Mouse (Mus musculus) embryo, embryonic 11 days (tissue): ENCODE data around the gene Tpbgl.

ENCODE experiments used
- DNase-seq: peaks from one replicate; pipeline ENCODE4 v3.0.0-alpha.2; 2015

Gene Tpbgl

GRCm38 (mm10) chr7:99626376-99627270 is at the start of gene Tpbgl:
Gene Tpbgl (minus strand): TSS chr7:99627103.
- peak; percentile 64 for DNase-seq

DNA sequence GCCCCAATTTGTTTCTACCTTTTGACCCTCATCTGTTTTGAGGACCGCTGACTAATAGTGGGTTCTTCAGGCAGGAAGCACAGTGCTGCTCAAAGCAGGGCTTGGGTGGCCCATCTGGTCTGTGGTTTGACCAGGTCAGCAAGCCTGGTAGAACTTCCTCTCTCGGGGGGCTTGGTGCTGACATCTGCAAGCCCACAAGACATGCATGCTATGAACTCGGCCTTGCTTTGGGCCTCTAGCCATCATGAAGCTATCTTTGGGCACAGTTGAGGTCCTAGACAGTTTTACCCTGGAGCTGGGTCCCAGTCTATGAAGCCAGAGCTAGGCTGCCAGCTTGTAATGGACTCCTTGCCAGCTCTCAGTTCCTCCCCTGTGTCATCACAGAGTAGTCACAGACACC is 48.0 kb upstream of the Tpbgl start:
- no peak for DNase-seq

DNA sequence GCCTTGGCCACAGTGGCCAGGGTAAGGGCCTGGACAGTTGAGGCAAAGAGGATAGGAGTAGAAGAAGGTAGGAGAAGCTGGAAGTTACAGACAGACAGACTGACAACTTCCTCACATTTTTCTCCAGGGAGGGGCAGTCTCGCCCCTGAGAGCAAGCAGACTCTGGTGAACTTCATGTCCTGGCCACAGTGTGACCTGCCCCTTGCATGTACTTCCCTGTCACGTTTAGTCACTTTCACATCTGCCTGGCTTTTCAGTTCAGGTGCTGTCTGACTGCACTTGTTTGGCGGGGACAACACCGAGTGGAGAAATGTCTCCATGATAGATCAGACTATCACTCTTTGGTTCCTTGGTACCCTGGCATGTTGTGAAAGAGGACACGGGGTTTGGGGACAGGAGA is 47.3 kb upstream of the Tpbgl start:
- DNase-seq, result no peak

DNA sequence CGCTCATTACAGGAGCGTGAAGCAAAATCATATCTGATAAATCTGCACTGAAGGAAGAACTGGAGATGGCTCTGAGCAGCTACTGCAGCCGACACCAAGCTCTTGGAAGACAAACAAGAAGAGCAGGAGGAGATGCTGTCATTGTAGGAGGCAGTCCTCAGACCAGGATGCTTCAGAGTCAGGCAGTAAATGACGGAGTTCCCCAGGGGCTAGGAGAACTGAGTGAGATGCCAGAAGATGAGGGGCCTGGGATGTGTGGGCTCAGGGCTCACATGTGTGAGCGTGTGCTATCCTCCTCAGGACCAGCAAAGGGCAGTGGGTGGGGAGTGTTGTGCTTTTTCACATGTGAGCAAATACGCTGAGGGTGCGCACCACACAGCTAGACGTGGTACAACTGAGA is 46.3 kb upstream of the Tpbgl start:
- DNase-seq, result no peak

GRCm38 (mm10) chr7:99671544-99672435 is 44.9 kb upstream of the Tpbgl start:
- DNase-seq, result no peak

DNA sequence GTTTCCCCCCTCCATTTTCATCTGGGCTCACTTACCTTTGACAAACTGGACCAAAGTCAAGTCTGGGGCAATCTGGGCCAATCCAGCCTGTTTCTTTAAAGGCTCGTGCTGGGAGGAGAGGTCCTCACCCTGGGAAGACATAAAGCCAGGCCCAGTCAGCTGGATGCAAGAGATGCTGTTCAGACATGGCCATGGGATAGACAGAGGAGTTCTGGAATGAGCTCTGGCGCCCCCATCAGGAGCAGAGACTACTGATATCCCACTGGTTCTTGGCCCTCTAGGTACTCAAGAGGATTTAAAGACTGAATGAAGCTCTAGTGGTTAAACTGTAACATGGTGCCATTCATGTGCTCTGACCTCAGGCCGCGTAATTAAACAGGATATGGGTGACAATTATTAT is 44.0 kb upstream of the Tpbgl start:
- no peak for DNase-seq

GRCm38 (mm10) chr7:99668802-99669201 is 41.9 kb upstream of the Tpbgl start:
- peak; percentile 47 for DNase-seq

GRCm38 (mm10) chr7:99667096-99667495 is 40.2 kb upstream of the Tpbgl start:
- DNase-seq, result no peak

- DNase-seq, result no peak
Observed at GRCm38 (mm10) chr7:99665731-99666452, 39.0 kb upstream of the Tpbgl start.

- DNase-seq, result peak; percentile 47
Observed at GRCm38 (mm10) chr7:99664571-99665485, 37.9 kb upstream of the Tpbgl start.

GRCm38 (mm10) chr7:99663507-99664220 is 36.8 kb upstream of the Tpbgl start:
- no peak for DNase-seq

DNA sequence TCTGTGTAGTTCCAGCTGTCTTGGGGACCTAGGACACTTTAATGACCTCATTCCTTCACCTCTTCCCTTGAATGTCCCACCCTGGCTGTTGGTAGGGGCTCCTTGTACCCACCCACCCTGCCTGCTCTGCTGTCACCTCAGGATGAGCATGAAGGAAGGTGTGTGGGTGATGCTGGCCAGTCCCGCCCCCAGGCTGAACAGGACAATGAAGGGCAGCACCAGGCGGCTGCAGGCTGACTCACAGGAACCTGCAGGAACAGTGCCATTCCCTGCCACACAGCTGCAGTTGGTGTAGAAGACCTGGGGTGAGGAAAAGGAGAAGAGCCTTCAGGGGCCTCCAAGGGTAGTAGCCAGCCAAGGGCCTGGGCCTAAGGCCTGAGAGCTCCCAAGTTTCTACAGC is 35.4 kb upstream of the Tpbgl start:
- no peak for DNase-seq

DNA sequence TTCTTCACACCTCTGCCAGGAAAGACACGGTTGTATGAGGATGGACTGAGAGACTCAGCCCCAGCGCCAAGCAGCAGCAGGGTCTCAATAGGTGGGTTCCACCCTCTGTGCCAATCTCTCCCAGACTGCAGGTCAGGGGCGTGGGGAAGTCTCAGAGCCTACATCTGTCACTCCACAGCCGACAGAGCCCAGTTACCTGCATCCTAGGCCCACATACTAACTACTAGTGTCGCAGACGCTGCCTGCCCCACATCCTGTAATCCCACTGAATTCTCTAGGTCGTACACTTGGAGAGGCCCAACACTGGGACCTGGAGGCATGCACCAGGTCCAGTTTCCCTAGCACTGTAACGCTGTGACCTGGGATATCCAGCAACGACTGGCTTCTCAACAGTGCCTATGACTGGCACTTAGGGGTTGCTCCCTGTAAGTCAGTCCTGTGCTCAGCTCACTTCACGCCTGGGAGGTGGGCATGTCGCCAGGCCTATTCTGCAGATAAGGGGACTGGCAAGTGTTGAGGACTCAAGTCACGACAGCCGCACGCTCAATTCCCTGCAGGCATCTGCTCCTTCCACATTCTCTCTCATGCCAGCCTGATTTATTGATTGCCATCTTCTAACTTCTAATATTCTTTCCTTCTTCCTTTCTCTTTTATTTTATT is 34.8 kb upstream of the Tpbgl start:
- DNase-seq, result no peak

- DNase-seq, result no peak
Observed at GRCm38 (mm10) chr7:99661071-99661470, 34.2 kb upstream of the Tpbgl start.

- DNase-seq, result peak; percentile 89
Observed at GRCm38 (mm10) chr7:99659379-99660029, 32.6 kb upstream of the Tpbgl start.

DNA sequence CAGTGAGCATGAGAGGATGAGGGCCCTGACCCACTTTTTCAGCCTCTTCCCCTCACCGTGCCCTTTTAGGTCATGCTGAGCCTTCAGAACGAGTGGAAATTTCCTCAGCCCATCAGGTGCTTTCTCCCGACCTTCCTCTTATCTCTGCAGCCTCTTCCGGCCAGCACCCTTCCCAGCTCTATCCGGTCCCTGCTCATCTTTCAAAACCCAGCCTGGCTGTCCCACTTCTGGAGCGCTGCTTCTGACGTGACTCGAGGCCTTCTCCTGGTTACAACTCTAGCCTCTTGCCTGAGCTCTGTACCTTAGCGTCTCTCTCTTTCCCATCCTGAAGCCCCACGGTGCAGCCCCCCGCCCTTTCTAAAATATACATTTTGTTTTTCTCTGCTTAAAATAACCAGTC is 27.3 kb upstream of the Tpbgl start:
- no peak for DNase-seq

DNA sequence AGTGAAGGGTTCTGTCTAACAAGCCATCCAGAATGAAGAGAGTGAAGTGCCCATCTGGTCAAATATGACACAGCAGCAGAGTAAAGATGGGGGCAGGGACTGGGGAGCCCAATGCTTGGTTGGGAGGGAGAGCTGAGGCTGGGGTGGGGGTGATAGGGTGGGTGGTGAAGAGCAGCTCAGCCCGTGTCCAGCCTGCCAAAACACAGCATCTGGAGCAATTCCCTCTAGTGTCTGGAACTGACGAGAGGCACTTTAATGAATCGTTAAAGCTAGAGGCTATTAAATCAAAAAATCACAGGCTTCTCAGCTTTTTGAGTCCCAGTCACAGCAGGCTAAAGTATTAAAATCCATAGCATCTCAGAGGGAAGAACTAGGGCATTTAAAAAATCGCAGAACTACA is 22.7 kb upstream of the Tpbgl start:
- DNase-seq, result no peak

- DNase-seq, result peak; percentile 81
Observed at GRCm38 (mm10) chr7:99648623-99649022, 21.7 kb upstream of the Tpbgl start.

DNA sequence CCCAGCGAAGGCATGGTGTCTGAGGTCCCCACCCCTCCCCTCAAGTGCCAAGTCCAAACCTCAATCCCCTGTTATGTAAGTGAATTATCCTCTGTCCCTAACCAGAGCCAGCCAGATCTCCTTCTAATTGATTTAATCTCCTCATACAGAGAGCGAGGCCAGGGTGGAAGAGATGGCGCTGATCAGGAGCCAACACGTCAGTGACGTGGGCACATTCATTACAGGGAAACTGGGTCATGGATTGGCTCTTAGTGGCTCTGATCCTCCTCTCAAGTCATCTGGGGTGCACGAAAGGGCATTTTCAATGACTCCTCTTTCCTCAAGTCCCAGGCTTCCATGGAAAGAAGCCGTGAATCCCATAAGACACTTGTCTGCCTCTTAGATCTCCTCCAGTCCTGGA is 17.8 kb upstream of the Tpbgl start:
- DNase-seq, result no peak

- DNase-seq, result no peak
Observed at GRCm38 (mm10) chr7:99642078-99642477, 15.2 kb upstream of the Tpbgl start.
